Mouse (Mus musculus): Measurements from ENCODE around the gene Pigs. TPM values are rescaled to one million over a fixed set of nuclear protein-coding genes. Genes with fewer than 3 reads are reported as not detected.

The Pigs gene
- polyA plus RNA-seq (2017; shearing (Covaris generic)), result 65.6 TPM

GRCm38 (mm10) chr11:78327634-78328511, at the start of gene Pigs:
Pigs (plus strand) TSS chr11:78328415.

DNA sequence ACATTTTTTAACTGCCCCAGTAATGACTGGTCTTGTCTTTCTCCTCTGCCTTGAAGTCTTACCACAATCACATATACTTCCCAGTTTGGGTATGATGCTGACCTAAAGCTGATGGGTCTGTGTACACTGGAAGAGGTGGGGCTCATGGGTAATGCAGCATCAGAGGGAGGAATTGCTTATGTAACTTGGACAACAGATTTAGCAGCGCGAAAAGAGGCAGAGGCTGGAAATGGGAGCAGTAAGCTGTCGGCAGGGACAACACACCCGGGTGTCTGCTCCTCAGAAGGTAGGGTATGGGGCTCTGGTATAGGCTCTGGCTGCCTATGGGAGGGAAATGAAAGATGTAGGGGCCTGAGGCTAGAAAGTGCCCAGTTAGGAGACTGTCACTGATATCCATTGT, 37.6 kb upstream of the Pigs start, which contains the start of gene BC030499:
Gene BC030499, plus strand, starts transcription at position 188 of the 400 bp plus-strand sequence.

GRCm38 (mm10) chr11:78301357-78302084, 26.7 kb upstream of the Pigs start, which contains the start of gene Spag5:
Spag5 (plus strand) TSS chr11:78301529.

DNA sequence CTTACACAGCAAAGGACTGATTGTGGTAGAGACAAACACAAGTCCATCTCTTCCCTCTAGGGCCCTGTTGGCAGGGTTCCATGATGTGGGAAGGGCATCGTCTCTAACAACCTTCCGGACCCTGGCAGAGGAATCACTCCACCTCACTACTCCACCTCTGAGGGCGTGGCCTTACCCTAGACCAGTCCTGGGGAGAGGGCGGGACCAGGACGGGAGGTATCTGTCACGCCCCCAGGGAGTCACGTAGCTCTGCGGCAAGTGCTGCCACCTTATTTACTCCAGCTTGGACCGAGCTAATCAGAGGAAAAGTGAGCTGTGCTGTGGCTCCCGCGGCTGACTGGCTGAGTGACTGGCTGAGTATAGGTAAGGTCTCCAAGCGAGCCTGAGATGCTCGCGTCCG, 5.4 kb upstream of the Pigs start, which contains the start of gene Aldoc:
Gene Aldoc, plus strand, starts transcription at position 109 of the 400 bp plus-strand sequence.

GRCm38 (mm10) chr11:78343381-78344327, 15.4 kb downstream of the Pigs start, which contains the start of gene Unc119:
Unc119 (plus strand) TSS chr11:78343482.

GRCm38 (mm10) chr11:78386508-78387043, 58.4 kb downstream of the Pigs start, which contains the start of gene Foxn1:
Foxn1 (minus strand) TSS chr11:78386558.

Other genes with a start within 250 kb of the Pigs start
- gene Eral1, start 248.0 kb upstream of the Pigs start, polyA plus RNA-seq (2017; shearing (Covaris generic)), result 21.6 TPM
- gene Fam222b, start 233.8 kb upstream of the Pigs start, polyA plus RNA-seq (2017; shearing (Covaris generic)), result 17.6 TPM
- 108 TPM for gene Traf4, start 162.8 kb upstream of the Pigs start, polyA plus RNA-seq (2017; shearing (Covaris generic))
- 15.5 TPM for gene Nek8, start 151.7 kb upstream of the Pigs start, polyA plus RNA-seq (2017; shearing (Covaris generic))
- gene Tlcd1, start 151.7 kb upstream of the Pigs start, polyA plus RNA-seq (2017; shearing (Covaris generic)), result 7.0 TPM
- gene Rpl23a, start 144.8 kb upstream of the Pigs start, polyA plus RNA-seq (2017; shearing (Covaris generic)), result 1,692 TPM
- not detected for gene Rab34, start 140.0 kb upstream of the Pigs start, polyA plus RNA-seq (2017; shearing (Covaris generic))
- gene Proca1, start 135.0 kb upstream of the Pigs start, polyA plus RNA-seq (2017; shearing (Covaris generic)), result not detected
- 104 TPM for gene Sdf2, start 82.7 kb upstream of the Pigs start, polyA plus RNA-seq (2017; shearing (Covaris generic))
- gene Supt6, start 82.4 kb upstream of the Pigs start, polyA plus RNA-seq (2017; shearing (Covaris generic)), result 42.6 TPM
- 57.5 TPM for gene 2610507B11Rik, start 66.7 kb upstream of the Pigs start, polyA plus RNA-seq (2017; shearing (Covaris generic))
- not detected for gene BC030499, start 37.6 kb upstream of the Pigs start, polyA plus RNA-seq (2017; shearing (Covaris generic))
- gene Spag5, start 26.9 kb upstream of the Pigs start, polyA plus RNA-seq (2017; shearing (Covaris generic)), result 1.2 TPM
- gene Aldoc, start 5.4 kb upstream of the Pigs start, polyA plus RNA-seq (2017; shearing (Covaris generic)), result 3.8 TPM
- gene Unc119, start 15.1 kb downstream of the Pigs start, polyA plus RNA-seq (2017; shearing (Covaris generic)), result 30.0 TPM
- gene Foxn1, start 58.1 kb downstream of the Pigs start, polyA plus RNA-seq (2017; shearing (Covaris generic)), result not detected
- gene Slc13a2, start 93.8 kb downstream of the Pigs start, polyA plus RNA-seq (2017; shearing (Covaris generic)), result not detected
- 1.0 TPM for gene Slc46a1, start 137.3 kb downstream of the Pigs start, polyA plus RNA-seq (2017; shearing (Covaris generic))
- 1.8 TPM for gene Sarm1, start 169.3 kb downstream of the Pigs start, polyA plus RNA-seq (2017; shearing (Covaris generic))
- not detected for gene Vtn, start 170.7 kb downstream of the Pigs start, polyA plus RNA-seq (2017; shearing (Covaris generic))
- gene Sebox, start 175.0 kb downstream of the Pigs start, polyA plus RNA-seq (2017; shearing (Covaris generic)), result not detected
- 16.0 TPM for gene Tmem199, start 183.8 kb downstream of the Pigs start, polyA plus RNA-seq (2017; shearing (Covaris generic))
- 31.8 TPM for gene Poldip2, start 183.8 kb downstream of the Pigs start, polyA plus RNA-seq (2017; shearing (Covaris generic))
- 11.7 TPM for gene Tnfaip1, start 207.9 kb downstream of the Pigs start, polyA plus RNA-seq (2017; shearing (Covaris generic))
- gene Ift20, start 207.9 kb downstream of the Pigs start, polyA plus RNA-seq (2017; shearing (Covaris generic)), result 50.3 TPM
- 17.7 TPM for gene Tmem97, start 222.4 kb downstream of the Pigs start, polyA plus RNA-seq (2017; shearing (Covaris generic))